Mouse (Mus musculus) lung, adult 2 months (tissue): ENCODE results near the gene Mllt10.

Source experiments
- CTCF ChIP-seq: fragments of 200-500 bp; IDR thresholded peaks from 2 replicates; pipeline ENCODE4 v1.5.1; 2011; ENCODE audit warnings: mild to moderate bottlenecking, low read length, control low read depth; ENCODE audit not compliant: insufficient read depth
- POLR2A ChIP-seq: fragments of 200-500 bp; IDR thresholded peaks from 2 replicates; pipeline ENCODE4 v1.6.1; 2011; ENCODE audit warnings: low read depth, mild to moderate bottlenecking, control low read depth, low read length, borderline replicate concordance; ENCODE audit errors: extremely low read depth

DNA sequence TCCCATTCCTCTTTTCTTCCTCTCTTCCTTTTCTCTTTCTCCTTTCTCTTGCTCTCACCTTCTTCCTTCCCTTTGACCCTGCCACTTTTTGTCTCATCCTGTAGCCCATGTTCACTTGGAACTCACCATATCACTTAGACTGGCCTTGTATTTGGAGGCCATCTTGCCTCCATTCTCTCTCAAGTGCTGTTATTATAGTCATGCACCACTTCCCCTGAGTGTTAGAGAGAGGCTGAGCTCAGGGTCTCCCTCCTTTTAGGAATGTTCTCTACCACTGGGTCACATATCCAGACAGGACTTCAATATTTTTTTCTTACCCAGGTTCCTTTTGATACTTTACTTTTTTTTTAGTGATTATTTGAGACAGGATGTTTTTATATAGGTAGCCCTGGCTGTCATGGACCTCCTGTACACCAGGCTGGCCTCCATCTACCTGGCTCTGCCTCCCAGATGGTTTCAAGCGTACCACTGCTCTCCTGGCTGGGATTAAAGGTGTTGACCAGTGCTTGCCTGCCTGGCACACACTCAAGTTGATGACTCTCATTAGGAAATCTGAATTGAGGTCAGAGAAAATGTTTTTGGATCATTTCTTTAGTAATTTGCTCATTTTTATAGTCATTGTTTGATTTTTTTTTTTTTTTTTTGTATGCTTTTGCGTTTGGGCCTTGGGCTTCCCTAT is 25.3 kb downstream of the Mllt10 start:
- no peak for TF ChIP-seq CTCF
- no peak for TF ChIP-seq POLR2A
